12 mouse cellular contexts compared by ENCODE assay signal in the genomic region with DNA sequence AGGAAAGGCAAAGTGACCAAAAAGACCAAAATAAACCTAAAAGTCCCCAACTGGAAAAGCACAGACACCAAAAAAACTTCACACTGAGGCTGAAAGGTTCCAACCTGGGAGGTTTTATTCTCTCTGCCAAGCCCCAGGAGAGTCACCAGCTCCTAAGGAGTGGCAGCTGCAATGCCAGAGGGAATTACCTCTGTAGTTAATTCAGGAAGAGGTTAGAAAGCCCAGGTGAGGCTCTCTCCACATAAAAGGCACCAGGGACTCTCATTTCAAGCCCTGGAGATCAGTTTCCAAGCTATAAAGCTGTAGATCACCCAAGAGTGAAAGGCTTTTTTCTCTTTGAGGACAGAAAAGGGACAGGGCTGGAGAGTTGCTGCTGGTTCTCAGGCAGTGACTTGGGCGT.
"Had no signal": no experiment of that assay in that cellular context is flagged by ENCODE, and none has a peak within 500 bp of the region (broad histone marks: within the 10 kb centered on the region; RNA-seq: fewer than 3 reads in every experiment).

No protein-coding gene starts in this region.

- DNase-seq: kidney, adult 18-20 months; kidney, postnatal 10 days; kidney, postnatal 4 days; lung, adult 18-20 months; retina, postnatal 1 day; right cerebral cortex, postnatal 4 days; spleen, adult 18-20 months had no signal

- H3K27ac ChIP-seq: left cerebral cortex, adult 2 months; liver, embryonic 14.5 days; midbrain, embryonic 13.5 days; neural tube, embryonic 12.5 days had no signal

- H3K27me3 ChIP-seq: midbrain, embryonic 13.5 days; neural tube, embryonic 12.5 days had no signal

- H3K9me3 ChIP-seq: midbrain, embryonic 13.5 days; neural tube, embryonic 12.5 days had no signal

- H3K4me3 ChIP-seq: left cerebral cortex, adult 2 months; midbrain, embryonic 13.5 days; myocyte; neural tube, embryonic 12.5 days had no signal

- H3K9ac ChIP-seq: liver, embryonic 14.5 days; midbrain, embryonic 13.5 days; neural tube, embryonic 12.5 days had no signal

- H3K4me2 ChIP-seq: midbrain, embryonic 13.5 days; neural tube, embryonic 12.5 days had no signal

- ATAC-seq: midbrain, embryonic 13.5 days had no signal
